Mouse (Mus musculus) cortical plate, adult 2 months (tissue): ENCODE measurements at regions not wholly inside any gene's neighbourhood (a gene's known extent, or its start where the extent isn't known, plus 50 kb on each side); places are given as distances from the start of the nearest gene placed in this dataset.

ENCODE experiments used
- CTCF ChIP-seq: fragments of 200-500 bp; IDR thresholded peaks from 2 replicates; pipeline ENCODE4 v1.5.1; 2011; ENCODE audit warnings: mild to moderate bottlenecking, control low read depth, low read length; ENCODE audit not compliant: insufficient read depth; ENCODE audit errors: extremely low read depth
- POLR2A ChIP-seq: fragments of 200-500 bp; IDR thresholded peaks from 2 replicates; pipeline ENCODE4 v1.6.1; 2011; ENCODE audit warnings: mild to moderate bottlenecking, low read length, control low read depth; ENCODE audit not compliant: insufficient read depth; ENCODE audit errors: extremely low read depth

- TF ChIP-seq CTCF (no peak), POLR2A (no peak)
Observed at GRCm38 (mm10) chr5:96921973-96922715, 75.3 kb upstream of the Bmp2k start.
